Mouse (Mus musculus): Measurements from ENCODE around the gene Folr2.

Gene Folr2

GRCm38 (mm10) chr7:101866491-101867265, 9.7 kb upstream of the Folr2 start:
- DNase-seq (ENCODE audit: low spot score in 2 of 2) = no peak

GRCm38 (mm10) chr7:101863415-101863814, 6.4 kb upstream of the Folr2 start, which contains the start of gene Anapc15:
Anapc15 (plus strand) TSS chr7:101863715.
- no peak for DNase-seq (ENCODE audit: low spot score in 2 of 2)

GRCm38 (mm10) chr7:101862291-101862690, 5.3 kb upstream of the Folr2 start:
- no peak for DNase-seq (ENCODE audit: low spot score in 2 of 2)

- DNase-seq (ENCODE audit: low spot score in 2 of 2) = no peak
These were observed 4.0 kb upstream of the Folr2 start for GRCm38 (mm10) chr7:101860978-101861377.

- peak in 1 of 2 experiments; percentile 21 for DNase-seq (ENCODE audit: low spot score in 2 of 2)
These were observed 1.4 kb upstream of the Folr2 start for GRCm38 (mm10) chr7:101858362-101858761.

GRCm38 (mm10) chr7:101853816-101854215, 3.2 kb downstream of the Folr2 start:
- no peak for DNase-seq (ENCODE audit: low spot score in 2 of 2)

GRCm38 (mm10) chr7:101852846-101853245, 4.1 kb downstream of the Folr2 start:
- no peak for DNase-seq (ENCODE audit: low spot score in 2 of 2)

GRCm38 (mm10) chr7:101851689-101852088, 5.3 kb downstream of the Folr2 start:
- no peak for DNase-seq (ENCODE audit: low spot score in 2 of 2)

- DNase-seq (ENCODE audit: low spot score in 2 of 2) = no peak
These were observed 9.1 kb downstream of the Folr2 start for GRCm38 (mm10) chr7:101847934-101848333.

GRCm38 (mm10) chr7:101844186-101844585, 12.8 kb downstream of the Folr2 start:
- no peak for DNase-seq (ENCODE audit: low spot score in 2 of 2)

GRCm38 (mm10) chr7:101837606-101838471, 19.2 kb downstream of the Folr2 start, which contains the start of gene Inppl1:
Inppl1 (minus strand) TSS chr7:101838229.
- DNase-seq (ENCODE audit: low spot score in 2 of 2) = peak; percentile 30 to 51

- no peak for DNase-seq (ENCODE audit: low spot score in 2 of 2)
These were observed 19.8 kb downstream of the Folr2 start for GRCm38 (mm10) chr7:101837154-101837605.

- peak; percentile 52 to 63 for DNase-seq (ENCODE audit: low spot score in 2 of 2)
These were observed 20.5 kb downstream of the Folr2 start for GRCm38 (mm10) chr7:101836271-101837153.

- DNase-seq (ENCODE audit: low spot score in 2 of 2) = no peak
These were observed 21.4 kb downstream of the Folr2 start for GRCm38 (mm10) chr7:101835457-101836109.

GRCm38 (mm10) chr7:101834903-101835302, 22.1 kb downstream of the Folr2 start:
- DNase-seq (ENCODE audit: low spot score in 2 of 2) = no peak

GRCm38 (mm10) chr7:101833916-101834584, 22.9 kb downstream of the Folr2 start:
- no peak for DNase-seq (ENCODE audit: low spot score in 2 of 2)

GRCm38 (mm10) chr7:101833352-101833751, 23.6 kb downstream of the Folr2 start:
- DNase-seq (ENCODE audit: low spot score in 2 of 2) = no peak

- DNase-seq (ENCODE audit: low spot score in 2 of 2) = no peak
These were observed 24.6 kb downstream of the Folr2 start for GRCm38 (mm10) chr7:101832372-101832771.

- no peak for DNase-seq (ENCODE audit: low spot score in 2 of 2)
These were observed 25.6 kb downstream of the Folr2 start for GRCm38 (mm10) chr7:101831437-101831836.

- no peak for DNase-seq (ENCODE audit: low spot score in 2 of 2)
These were observed 26.6 kb downstream of the Folr2 start for GRCm38 (mm10) chr7:101830373-101830772.

Data from spleen, postnatal 10 days (tissue).